Mouse (Mus musculus): ENCODE measurements around the gene Pls1.

DNA sequence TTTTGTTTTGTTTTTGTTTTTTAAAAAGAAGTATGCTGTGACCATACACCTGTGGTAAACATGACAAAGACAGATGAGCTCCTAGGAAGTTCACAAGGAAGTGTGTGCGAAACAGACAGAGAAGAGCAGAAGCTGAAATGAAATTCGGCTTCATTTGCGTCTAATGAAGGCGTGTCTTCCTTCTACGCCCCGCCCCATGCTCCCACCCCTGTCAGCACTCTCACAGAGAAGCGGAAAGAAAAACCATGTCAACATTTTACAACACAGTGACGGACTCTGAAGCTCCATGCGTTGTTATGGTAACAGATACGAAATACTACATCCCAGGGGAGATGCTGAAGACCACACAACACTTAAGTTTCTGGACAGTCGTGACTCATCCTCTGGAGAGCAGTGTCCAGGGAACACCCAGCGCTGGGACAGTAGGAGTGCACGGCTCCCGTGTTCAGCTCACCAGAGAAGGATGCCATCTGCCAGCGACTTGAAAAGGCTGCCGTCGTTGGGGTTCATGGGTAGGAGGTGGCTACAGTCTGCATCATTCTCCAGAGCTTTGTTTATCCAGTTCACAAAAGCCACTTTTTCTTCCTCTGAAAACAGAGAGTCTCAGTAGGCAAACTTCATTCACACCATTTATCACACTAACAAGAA, 61.3 kb downstream of the Pls1 start:
- TF ChIP-seq POLR2A (IDR thresholded peaks at IDR 0.05; ENCODE audit: low read depth, low read length) (no peak), CTCF (IDR thresholded peaks at IDR 0.05; ENCODE audit: borderline replicate concordance, insufficient read depth, low read length) (no peak)

Data from embryonic fibroblast, embryonic 13.5 days (primary cell).